In the genomic region with DNA sequence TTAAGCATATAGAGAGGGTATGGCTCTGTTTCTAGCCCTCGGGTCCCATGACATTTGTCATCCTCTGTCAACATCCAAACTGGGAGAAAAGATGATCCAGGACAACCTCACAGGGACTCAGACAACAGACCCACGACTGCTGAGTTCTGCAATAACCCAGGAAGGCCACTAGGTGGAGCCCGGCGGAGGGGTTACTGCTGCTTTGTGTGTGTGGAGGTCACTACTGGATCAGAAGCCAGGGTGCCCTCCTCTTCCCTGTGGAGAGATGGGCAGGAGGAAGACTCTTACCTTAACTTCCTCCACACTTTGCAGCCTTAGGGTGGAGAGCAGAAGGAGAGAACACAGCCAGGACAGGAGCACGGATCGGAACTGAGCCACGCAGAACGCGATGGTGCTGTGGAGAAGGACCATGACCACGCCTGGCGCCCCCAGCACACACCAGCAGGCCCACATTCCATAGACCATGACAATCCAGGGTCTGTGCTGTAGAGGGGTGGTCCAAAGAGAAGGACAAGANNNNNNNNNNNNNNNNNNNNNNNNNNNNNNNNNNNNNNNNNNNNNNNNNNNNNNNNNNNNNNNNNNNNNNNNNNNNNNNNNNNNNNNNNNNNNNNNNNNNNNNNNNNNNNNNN, we compare ENCODE assay signal across 8 mouse cellular contexts. TPM values are rescaled to one million over a fixed set of nuclear protein-coding genes. Genes with fewer than 3 reads are reported as not detected.
DNase-seq lines count a peak whose midpoint lies in the region; ATAC-seq and TF ChIP-seq lines count a peak whose summit lies in the region.

No protein-coding gene starts in this region.

- no peak overlapping the region for H3K4me2 ChIP-seq in embryonic facial prominence, embryonic 13.5 days
- no peak overlapping the region for H3K4me2 ChIP-seq in heart, embryonic 14.5 days (ENCODE audit: low read length)
- no peak overlapping the region for H3K4me2 ChIP-seq in lung, embryonic 15.5 days

- H3K27ac ChIP-seq in embryonic facial prominence, embryonic 13.5 days, result no peak overlapping the region
- no peak overlapping the region for H3K27ac ChIP-seq in heart, embryonic 14.5 days (replicated peaks in 1 of 2; ENCODE audit: control insufficient read depth in 1 of 2, insufficient read depth in 1 of 2, low read depth in 2 of 2, low read length in 2 of 2)
- H3K27ac ChIP-seq in lung, embryonic 15.5 days, result no peak overlapping the region

- H3K9ac ChIP-seq in embryonic facial prominence, embryonic 13.5 days, result no peak overlapping the region
- no peak overlapping the region for H3K9ac ChIP-seq in heart, embryonic 14.5 days (ENCODE audit: low read length)
- H3K9ac ChIP-seq in lung, embryonic 15.5 days, result no peak overlapping the region

- DNase-seq in adrenal gland, postnatal 4 days (ENCODE audit: low spot score in 2 of 2), result peak; percentile 32 to 46
- peak; percentile 74 for DNase-seq in kidney, postnatal 10 days
- DNase-seq in ovary, postnatal 36 days (ENCODE audit: low spot score), result peak; percentile 53
- peak; percentile 41 for DNase-seq in urinary bladder, adult 2 months (ENCODE audit: low spot score)

- peak overlapping the region; percentile 43 for H3K4me3 ChIP-seq in E14TG2a.4 (replicated peaks; ENCODE audit: low read length)
- no peak overlapping the region for H3K4me3 ChIP-seq in embryonic facial prominence, embryonic 13.5 days
- H3K4me3 ChIP-seq in heart, embryonic 14.5 days (ENCODE audit: control insufficient read depth in 1 of 2, insufficient read depth in 1 of 2, low read depth in 1 of 2, low read length in 2 of 2), result no peak overlapping the region
- H3K4me3 ChIP-seq in lung, embryonic 15.5 days, result no peak overlapping the region

- H3K27me3 ChIP-seq in E14TG2a.4 (ENCODE audit: insufficient read depth, low read length), result no peaks in the 10 kb centered on the region
- H3K27me3 ChIP-seq in embryonic facial prominence, embryonic 13.5 days, result no peaks in the 10 kb centered on the region
- H3K27me3 ChIP-seq in heart, embryonic 14.5 days (ENCODE audit: control insufficient read depth, insufficient read depth, low read length), result no peaks in the 10 kb centered on the region
- H3K27me3 ChIP-seq in lung, embryonic 15.5 days, result no peaks in the 10 kb centered on the region

- peak; percentile 35; the same call in 1 of the 2 replicates for ATAC-seq in embryonic facial prominence, embryonic 13.5 days (ENCODE audit: insufficient number of reproducible peaks, insufficient read depth, low FRiP score, low TSS enrichment, low read depth)
- ATAC-seq in heart, embryonic 14.5 days (ENCODE audit: insufficient number of reproducible peaks, insufficient read depth, low FRiP score, low read depth), result peak; percentile 66; the same call in 1 of the 2 replicates
- ATAC-seq in lung, embryonic 15.5 days (ENCODE audit: borderline replicate concordance, extremely low read depth, low FRiP score, low TSS enrichment), result peak; percentile 74; the same call in 1 of the 2 replicates

- H3K4me1 ChIP-seq in E14TG2a.4 (replicated peaks; ENCODE audit: low read depth, low read length), result peaks cover 3% of the 10 kb centered on the region; the same call in 1 of the 2 replicates
- peaks cover 11% of the 10 kb centered on the region for H3K4me1 ChIP-seq in embryonic facial prominence, embryonic 13.5 days
- no peaks in the 10 kb centered on the region for H3K4me1 ChIP-seq in heart, embryonic 14.5 days (ENCODE audit: control insufficient read depth in 2 of 2, insufficient read depth in 2 of 2, low read length in 2 of 2)
- H3K4me1 ChIP-seq in lung, embryonic 15.5 days, result no peaks in the 10 kb centered on the region

- 56% methylated on average over 11 of the region's 11 CpGs for WGBS in embryonic facial prominence, embryonic 13.5 days
- 49% methylated on average over 11 of the region's 11 CpGs for WGBS in heart, embryonic 14.5 days
- 52% methylated on average over 11 of the region's 11 CpGs for WGBS in lung, embryonic 15.5 days

- peak; percentile 89 for TF ChIP-seq CTCF in E14TG2a.4 (conservative IDR thresholded peaks at IDR 0.05; ENCODE audit: low read length)

- no peaks in the 10 kb centered on the region for H3K9me3 ChIP-seq in E14TG2a.4 (ENCODE audit: low read length)
- H3K9me3 ChIP-seq in embryonic facial prominence, embryonic 13.5 days, result no peaks in the 10 kb centered on the region
- H3K9me3 ChIP-seq in heart, embryonic 14.5 days (ENCODE audit: control insufficient read depth, low read length), result no peaks in the 10 kb centered on the region
- H3K9me3 ChIP-seq in lung, embryonic 15.5 days, result no peaks in the 10 kb centered on the region

- H3K36me3 ChIP-seq in E14TG2a.4 (ENCODE audit: insufficient read depth, low read length), result no peaks in the 10 kb centered on the region
- no peaks in the 10 kb centered on the region for H3K36me3 ChIP-seq in embryonic facial prominence, embryonic 13.5 days
- no peaks in the 10 kb centered on the region for H3K36me3 ChIP-seq in heart, embryonic 14.5 days (ENCODE audit: control insufficient read depth, insufficient read depth, low read length)
- no peaks in the 10 kb centered on the region; the same call in 1 of the 2 replicates for H3K36me3 ChIP-seq in lung, embryonic 15.5 days

RNA-seq across cellular contexts. Expression of gene Hhat, which starts 43.9 kb away (rescaled TPM):
- 10 to 100 TPM; 14.4 to 15.1 TPM for total RNA-seq in adrenal gland, postnatal 4 days (2021)
- 9.0 and 9.8 TPM in 2 replicates for polyA plus RNA-seq in embryonic facial prominence, embryonic 13.5 days (2015; fragmentation: Nextera tagmentation; extraction: Ambion mirVana)
- polyA plus RNA-seq in heart, embryonic 14.5 days (2014; fragmentation: Nextera tagmentation; extraction: Ambion mirVana), result 6.8 and 7.0 TPM in 2 replicates
- 10.7 TPM in 2 replicates for polyA plus RNA-seq in lung, embryonic 15.5 days (2015; fragmentation: Nextera tagmentation; extraction: Ambion mirVana)
- 2.7 and 3.1 TPM in 2 replicates for polyA plus RNA-seq in urinary bladder, adult 2 months (2012; rRNA removed)
